15 mouse cellular contexts compared by ENCODE assay signal in the genomic region with DNA sequence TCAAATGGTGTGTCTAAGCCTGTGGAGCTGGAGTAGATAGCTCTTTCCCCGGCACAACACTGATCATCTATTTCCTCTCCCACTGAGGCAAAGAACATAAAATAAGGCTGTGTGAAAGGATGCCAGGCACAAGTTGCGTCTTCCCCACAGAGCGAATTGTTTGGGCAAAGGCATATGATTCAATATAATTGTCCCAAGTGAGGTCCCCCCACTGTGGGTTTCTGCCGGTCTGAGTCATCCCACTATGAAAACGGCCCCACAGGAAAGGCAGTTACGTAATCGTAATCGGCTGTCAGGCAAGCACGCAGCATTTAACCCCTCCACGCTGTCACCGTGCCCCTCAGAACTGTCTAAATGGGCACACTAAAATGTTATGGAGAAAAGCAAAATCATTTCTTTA. TPM values are rescaled to one million over a fixed set of nuclear protein-coding genes. Genes with fewer than 3 reads are reported as not detected.
DNase-seq lines count a peak whose midpoint lies in the region; ATAC-seq and TF ChIP-seq lines count a peak whose summit lies in the region.
"Had no signal": no experiment of that assay in that cellular context is flagged by ENCODE, and none has a peak within 500 bp of the region (broad histone marks: within the 10 kb centered on the region; RNA-seq: fewer than 3 reads in every experiment).

No protein-coding gene starts in this region.

- H3K27ac ChIP-seq in midbrain, postnatal 0 days (ENCODE audit: low read depth, low read length) = no peak overlapping the region
- H3K27ac ChIP-seq: embryonic facial prominence, embryonic 15.5 days had no signal

- H3K4me3 ChIP-seq in midbrain, postnatal 0 days (ENCODE audit: low read depth, low read length) = no peak overlapping the region
- H3K4me3 ChIP-seq: embryonic facial prominence, embryonic 15.5 days had no signal

- H3K9me3 ChIP-seq in midbrain, postnatal 0 days (ENCODE audit: low read length) = no peaks in the 10 kb centered on the region
- H3K9me3 ChIP-seq: embryonic facial prominence, embryonic 15.5 days had no signal

- H3K4me1 ChIP-seq in midbrain, postnatal 0 days (ENCODE audit: insufficient read depth, low read length) = peaks cover 3% of the 10 kb centered on the region; the same call in 1 of the 2 replicates

- 0 out of 2 replicates have a peak, but pooled peaks cover 3% of the 10 kb centered on the region for H3K27me3 ChIP-seq in midbrain, postnatal 0 days (ENCODE audit: insufficient read depth, low read length)

- intact Hi-C loops in heart, postnatal 25 days (cut with DNase I) = no loop called here

- 24% methylated on average over 11 of the region's 11 CpGs for WGBS in midbrain, postnatal 0 days

- no peak overlapping the region for H3K4me2 ChIP-seq in midbrain, postnatal 0 days (ENCODE audit: low read depth, low read length, poor library complexity, severe bottlenecking)
- H3K4me2 ChIP-seq: embryonic facial prominence, embryonic 15.5 days had no signal

- no peak overlapping the region for H3K9ac ChIP-seq in midbrain, postnatal 0 days (replicated peaks; ENCODE audit: low read length, poor library complexity, severe bottlenecking)
- H3K9ac ChIP-seq: embryonic facial prominence, embryonic 15.5 days had no signal

- DNase-seq in heart, adult 11 months = peak; percentile 71
- no peak for DNase-seq in heart, postnatal 25 days (ENCODE audit: low spot score)
- peak; percentile 68 for DNase-seq in Muller cell, postnatal 12 days (ENCODE audit: inconsistent ontology term)
- DNase-seq in midbrain, postnatal 0 days (ENCODE audit: low spot score) = peak; percentile 9
- DNase-seq in adrenal gland, adult 18-20 months (ENCODE audit: low spot score in 2 of 2) = no peak
- DNase-seq in urinary bladder, adult 18-20 months (ENCODE audit: low spot score in 2 of 2) = no peak
- DNase-seq: adrenal gland, postnatal 36 days; cerebellum, adult 9-10 months; heart, postnatal 4 days; kidney, postnatal 4 days; lung, postnatal 14 days; spleen, adult 18-20 months had no signal

- no peak for TF ChIP-seq CTCF in midbrain, postnatal 0 days (IDR thresholded peaks at IDR 0.05)

- ATAC-seq in hematopoietic stem cell, adult 5-6 weeks (replicated peaks in 1 of 2; ENCODE audit: insufficient read depth in 1 of 2, low FRiP score in 2 of 2, low TSS enrichment in 1 of 2, low read depth in 1 of 2, poor library complexity in 2 of 2, severe bottlenecking in 2 of 2) = peak; percentile 75 to 79
- no peak for ATAC-seq in midbrain, postnatal 0 days (ENCODE audit: low FRiP score)
- no peak for ATAC-seq in erythroid progenitor cell, adult 5-6 weeks (replicated peaks; ENCODE audit: low FRiP score, poor library complexity, severe bottlenecking)

- no peaks in the 10 kb centered on the region for H3K36me3 ChIP-seq in midbrain, postnatal 0 days (ENCODE audit: insufficient read depth, low read length)
- H3K36me3 ChIP-seq: embryonic facial prominence, embryonic 15.5 days had no signal

RNA-seq across cellular contexts. Expression of a gene that starts 6.0 kb away (rescaled TPM):
- total RNA-seq in heart, postnatal 25 days (2021) = under 1 TPM; 0.23 to 0.36 TPM
- 227 and 261 TPM in 2 replicates for total RNA-seq in hematopoietic stem cell, adult 5-6 weeks (2017)
- 1.3 and 2.5 TPM in 2 replicates for total RNA-seq in midbrain, postnatal 0 days (2014; rRNA removed)
- polyA plus RNA-seq in midbrain, postnatal 0 days (2015; fragmentation: Nextera tagmentation; extraction: Ambion mirVana) = 1.8 and 2.2 TPM in 2 replicates
- total RNA-seq in adrenal gland, adult 18-20 months (2021) = 1 to 10 TPM; 1.7 to 2.0 TPM
- total RNA-seq in erythroid progenitor cell, adult 5-6 weeks (2015; ENCODE audit: low replicate concordance) = 5.9 and 7.6 TPM in 2 replicates
- 16.7 and 17.9 TPM in 2 replicates for total RNA-seq in erythroid progenitor cell, adult 5-6 weeks (2017; ENCODE audit: low replicate concordance)

Comparison
In these comparisons a context has a peak if more than half of its experiments do, and no peak if none do; other contexts are left out.
1. DNase-seq: peak in heart, adult 11 months (single experiment), Muller cell, postnatal 12 days (single experiment) and midbrain, postnatal 0 days (single experiment); none in heart, postnatal 25 days (single experiment), adrenal gland, adult 18-20 months (0 of 2) and urinary bladder, adult 18-20 months (0 of 2).
2. ATAC-seq: peak in hematopoietic stem cell, adult 5-6 weeks (2 of 2); none in midbrain, postnatal 0 days (single experiment) and erythroid progenitor cell, adult 5-6 weeks (single experiment).
3. RNA of a gene that starts 6.0 kb away (total RNA-seq): 227 to 261 TPM in hematopoietic stem cell, adult 5-6 weeks; 5.9 to 17.9 TPM in erythroid progenitor cell, adult 5-6 weeks, 1.3 to 2.5 TPM in midbrain, postnatal 0 days, 1.7 to 2.0 TPM in adrenal gland, adult 18-20 months and 0.23 to 0.36 TPM in heart, postnatal 25 days; every median in the first group is over 10 times any median in the second.